Mouse (Mus musculus): ENCODE measurements around the gene Emc8. TPM values are rescaled to one million over a fixed set of nuclear protein-coding genes. Genes with fewer than 3 reads are reported as not detected.
A peak's percentile ranks its signal among the peaks of the same experiment; 100 is the strongest.

The Emc8 gene
- polyA plus RNA-seq, 1 experiment from 2014 or later: 183 TPM

GRCm38 (mm10) chr8:120667561-120668373 is 606 bp downstream of the Emc8 start, which contains the start of the genes Gm27021 and Cox4i1:
Gene Gm27021, minus strand, starts transcription at chr8:120668079.
Gene Cox4i1, plus strand, starts transcription at chr8:120668222.
- no peaks in the 10 kb centered on the region for H3K9me3 ChIP-seq (replicated peaks)
- H3K27ac ChIP-seq (ENCODE audit: poor library complexity, severe bottlenecking): peak within 1 kb of the TSS; percentile 88
- whole genome bisulfite sequencing: under 1% methylated on average over 105 of the region's 105 CpGs
- H3K4me2 ChIP-seq: peak within 1 kb of the TSS; percentile 80
- no peaks in the 10 kb centered on the region for H3K27me3 ChIP-seq (replicated peaks)
- peak within 1 kb of the TSS; percentile 99 for H3K9ac ChIP-seq
- peaks cover 47% of the 10 kb centered on the region for H3K4me1 ChIP-seq (replicated peaks)
- ATAC-seq (ENCODE audit: insufficient number of reproducible peaks, low FRiP score): peak; percentile 95
- peak within 1 kb of the TSS; percentile 85 for H3K4me3 ChIP-seq
- peaks cover 31% of the 10 kb centered on the region for H3K36me3 ChIP-seq

- H3K36me3 ChIP-seq: peaks cover 23% of the 10 kb centered on the region
- H3K27me3 ChIP-seq (replicated peaks): no peaks in the 10 kb centered on the region
- H3K27ac ChIP-seq (ENCODE audit: poor library complexity, severe bottlenecking): no peak overlapping the region
- peak overlapping the region; percentile 80 for H3K4me2 ChIP-seq
- WGBS: 4% methylated on average over 17 of the region's 17 CpGs
- H3K9ac ChIP-seq: peak overlapping the region; percentile 99
- ATAC-seq (ENCODE audit: insufficient number of reproducible peaks, low FRiP score): no peak
- peak overlapping the region; percentile 85 for H3K4me3 ChIP-seq
- H3K4me1 ChIP-seq (replicated peaks): peaks cover 50% of the 10 kb centered on the region
- H3K9me3 ChIP-seq (replicated peaks): no peaks in the 10 kb centered on the region
Observed at GRCm38 (mm10) chr8:120666807-120667470, 1.4 kb downstream of the Emc8 start.

GRCm38 (mm10) chr8:120665726-120666455 is 2.5 kb downstream of the Emc8 start:
- WGBS: 81% methylated on average over 3 of the region's 3 CpGs
- no peak overlapping the region for H3K27ac ChIP-seq (ENCODE audit: poor library complexity, severe bottlenecking)
- H3K36me3 ChIP-seq: peaks cover 12% of the 10 kb centered on the region
- no peaks in the 10 kb centered on the region for H3K9me3 ChIP-seq (replicated peaks)
- H3K9ac ChIP-seq: peak overlapping the region; percentile 99
- H3K27me3 ChIP-seq (replicated peaks): no peaks in the 10 kb centered on the region
- peak overlapping the region; percentile 80 for H3K4me2 ChIP-seq
- peaks cover 50% of the 10 kb centered on the region for H3K4me1 ChIP-seq (replicated peaks)
- no peak for ATAC-seq (ENCODE audit: insufficient number of reproducible peaks, low FRiP score)
- peak overlapping the region; percentile 85 for H3K4me3 ChIP-seq

- no peaks in the 10 kb centered on the region for H3K27me3 ChIP-seq (replicated peaks)
- H3K27ac ChIP-seq (ENCODE audit: poor library complexity, severe bottlenecking): no peak overlapping the region
- no peak overlapping the region for H3K4me3 ChIP-seq
- H3K9ac ChIP-seq: no peak overlapping the region
- H3K36me3 ChIP-seq: peaks cover 6% of the 10 kb centered on the region; the same call in 1 of the 2 replicates
- WGBS: 79% methylated on average over 6 of the region's 6 CpGs
- H3K4me1 ChIP-seq (replicated peaks): peaks cover 42% of the 10 kb centered on the region
- H3K4me2 ChIP-seq: no peak overlapping the region
- no peaks in the 10 kb centered on the region for H3K9me3 ChIP-seq (replicated peaks)
- no peak for ATAC-seq (ENCODE audit: insufficient number of reproducible peaks, low FRiP score)
Observed at GRCm38 (mm10) chr8:120664566-120664965, 3.8 kb downstream of the Emc8 start.

GRCm38 (mm10) chr8:120657415-120657814 is 11.0 kb downstream of the Emc8 start:
- WGBS: 96% methylated on average over 8 of the region's 8 CpGs
- ATAC-seq (ENCODE audit: insufficient number of reproducible peaks, low FRiP score): no peak
- H3K27ac ChIP-seq (ENCODE audit: poor library complexity, severe bottlenecking): no peak overlapping the region
- no peaks in the 10 kb centered on the region for H3K9me3 ChIP-seq (replicated peaks)
- no peak overlapping the region for H3K4me2 ChIP-seq
- 0 out of 2 replicates have a peak, but pooled peaks cover 6% of the 10 kb centered on the region for H3K4me1 ChIP-seq (replicated peaks)
- peaks cover 62% of the 10 kb centered on the region for H3K36me3 ChIP-seq
- H3K9ac ChIP-seq: no peak overlapping the region
- H3K27me3 ChIP-seq (replicated peaks): no peaks in the 10 kb centered on the region
- no peak overlapping the region for H3K4me3 ChIP-seq

GRCm38 (mm10) chr8:120656322-120657052 is 11.9 kb downstream of the Emc8 start:
- Histone ChIP-seq H3K9ac (no peak overlapping the region), H3K4me1 (replicated peaks) (0 out of 2 replicates have a peak, but pooled peaks cover 3% of the 10 kb centered on the region), H3K4me3 (no peak overlapping the region), H3K4me2 (no peak overlapping the region), H3K9me3 (replicated peaks) (no peaks in the 10 kb centered on the region), H3K27ac (ENCODE audit: poor library complexity, severe bottlenecking) (no peak overlapping the region), H3K27me3 (replicated peaks) (no peaks in the 10 kb centered on the region), H3K36me3 (peaks cover 62% of the 10 kb centered on the region)
- 91% methylated on average over 7 of the region's 7 CpGs for whole genome bisulfite sequencing
- ATAC-seq (ENCODE audit: insufficient number of reproducible peaks, low FRiP score): no peak

- Histone ChIP-seq H3K27ac (ENCODE audit: poor library complexity, severe bottlenecking) (no peak within 1 kb of the TSS), H3K4me1 (replicated peaks) (no peaks in the 10 kb centered on the region), H3K4me3 (no peak within 1 kb of the TSS), H3K9ac (no peak within 1 kb of the TSS; the same call in 1 of the 2 replicates), H3K36me3 (no peaks in the 10 kb centered on the region), H3K27me3 (replicated peaks) (no peaks in the 10 kb centered on the region), H3K4me2 (no peak within 1 kb of the TSS), H3K9me3 (replicated peaks) (no peaks in the 10 kb centered on the region)
- ATAC-seq (ENCODE audit: insufficient number of reproducible peaks, low FRiP score): no peak
- 57% methylated on average over 7 of the region's 7 CpGs for WGBS
Observed at GRCm38 (mm10) chr8:120647532-120647931, 20.8 kb downstream of the Emc8 start, which contains the start of gene 1190005I06Rik. Gene 1190005I06Rik, minus strand, starts transcription at chr8:120647632.

GRCm38 (mm10) chr8:120644663-120645062 is 23.7 kb downstream of the Emc8 start:
- Histone ChIP-seq H3K9me3 (replicated peaks) (no peaks in the 10 kb centered on the region), H3K4me1 (replicated peaks) (peaks cover 6% of the 10 kb centered on the region; the same call in 1 of the 2 replicates), H3K4me2 (no peak overlapping the region), H3K4me3 (no peak overlapping the region), H3K27me3 (replicated peaks) (no peaks in the 10 kb centered on the region), H3K9ac (no peak overlapping the region), H3K36me3 (no peaks in the 10 kb centered on the region), H3K27ac (ENCODE audit: poor library complexity, severe bottlenecking) (no peak overlapping the region)
- 72% methylated on average over 7 of the region's 7 CpGs for WGBS
- ATAC-seq (ENCODE audit: insufficient number of reproducible peaks, low FRiP score): no peak

GRCm38 (mm10) chr8:120642031-120642662 is 26.2 kb downstream of the Emc8 start:
- Histone ChIP-seq H3K27me3 (replicated peaks) (0 out of 2 replicates have a peak, but pooled peaks cover 2% of the 10 kb centered on the region), H3K27ac (ENCODE audit: poor library complexity, severe bottlenecking) (no peak overlapping the region)

GRCm38 (mm10) chr8:120641245-120641644 is 27.1 kb downstream of the Emc8 start:
- ATAC-seq (ENCODE audit: insufficient number of reproducible peaks, low FRiP score): peak; percentile 55; the same call in 1 of the 2 replicates

More at GRCm38 (mm10) chr8:120642031-120642662, 26.2 kb downstream of the Emc8 start:
- Histone ChIP-seq H3K4me3 (no peak overlapping the region), H3K4me2 (no peak overlapping the region), H3K36me3 (no peaks in the 10 kb centered on the region), H3K9ac (no peak overlapping the region), H3K4me1 (replicated peaks) (peaks cover 6% of the 10 kb centered on the region; the same call in 1 of the 2 replicates), H3K9me3 (replicated peaks) (no peaks in the 10 kb centered on the region)
- ATAC-seq (ENCODE audit: insufficient number of reproducible peaks, low FRiP score): no peak
- 74% methylated on average over 10 of the region's 10 CpGs for WGBS

More at GRCm38 (mm10) chr8:120641245-120641644, 27.1 kb downstream of the Emc8 start:
- Histone ChIP-seq H3K4me2 (0 out of 2 replicates have a peak overlapping the region, but pooled peaks have one; percentile 25), H3K4me3 (no peak overlapping the region), H3K27ac (ENCODE audit: poor library complexity, severe bottlenecking) (peak overlapping the region; percentile 41; the same call in 1 of the 2 replicates), H3K36me3 (no peaks in the 10 kb centered on the region), H3K9ac (no peak overlapping the region), H3K27me3 (replicated peaks) (peaks cover 4% of the 10 kb centered on the region; the same call in 1 of the 2 replicates), H3K9me3 (replicated peaks) (no peaks in the 10 kb centered on the region), H3K4me1 (replicated peaks) (peaks cover 6% of the 10 kb centered on the region; the same call in 1 of the 2 replicates)
- 18% methylated on average over 8 of the region's 8 CpGs for WGBS
